Mouse (Mus musculus) CH12.LX (cell line): ENCODE measurements around the gene Aym1. TPM values are rescaled to one million over a fixed set of nuclear protein-coding genes. Genes with fewer than 3 reads are reported as not detected.

ENCODE experiments used
- DNase-seq: peaks from one replicate; pipeline ENCODE4 v3.0.0-alpha.2; 2013; ENCODE audit errors: extremely low read depth
- H3K27ac ChIP-seq: 2 replicates; pipeline ENCODE4 v1.5.1; 2012; ENCODE audit warnings: low read depth, mild to moderate bottlenecking, control low read depth, moderate library complexity; ENCODE audit not compliant: insufficient read depth
- H3K27me3 ChIP-seq: replicated peaks from 2 replicates; pipeline ENCODE3; 2012; ENCODE audit warnings: inconsistent platforms
- H3K36me3 ChIP-seq, 2 experiments: replicated peaks in 1 of 2; 2 replicates each; pipeline versions ENCODE3 to v1.6.1; 2012; ENCODE audit warnings: inconsistent platforms in 1 of 2, low read length in 1 of 2, mild to moderate bottlenecking in 1 of 2, mixed read lengths in 1 of 2, moderate library complexity in 1 of 2; ENCODE audit not compliant: control insufficient read depth in 1 of 2, insufficient read depth in 1 of 2
- H3K4me1 ChIP-seq, 2 experiments: 2 replicates each; pipeline ENCODE4 v1.6.1; 2012; ENCODE audit warnings: inconsistent platforms in 1 of 2, moderate library complexity in 1 of 2; ENCODE audit not compliant: insufficient read depth in 2 of 2, control insufficient read depth in 1 of 2
- H3K4me2 ChIP-seq: 2 replicates; pipeline ENCODE4 v1.6.1; 2012; ENCODE audit warnings: low read depth, mild to moderate bottlenecking, control low read depth; ENCODE audit not compliant: poor library complexity, insufficient read depth, severe bottlenecking
- H3K4me3 ChIP-seq, 3 experiments: fragments of 150-350 bp in 1 of 3; sonication (generic) in 1 of 3; replicated peaks in 1 of 3; 2 replicates each; pipeline versions ENCODE3 to v1.5.1; 2011 to 2012; ENCODE audit warnings: low read depth in 2 of 3, low read length in 2 of 3, mild to moderate bottlenecking in 2 of 3, moderate library complexity in 2 of 3, control low read depth in 1 of 3, improper control_type of control experiment in 1 of 3, inconsistent platforms in 1 of 3, mixed read lengths in 1 of 3; ENCODE audit not compliant: poor library complexity in 1 of 3
- H3K79me2 ChIP-seq: replicated peaks from 2 replicates; pipeline ENCODE4 v1.6.1; 2012; ENCODE audit warnings: mild to moderate bottlenecking, moderate library complexity; ENCODE audit not compliant: control insufficient read depth, poor library complexity, insufficient read depth, severe bottlenecking; ENCODE audit errors: extremely low read depth
- H3K9ac ChIP-seq: 2 replicates; pipeline ENCODE4 v1.6.1; 2012; ENCODE audit warnings: low read depth, mild to moderate bottlenecking, control low read depth, moderate library complexity; ENCODE audit not compliant: insufficient read depth
- H3K9me3 ChIP-seq: replicated peaks from 2 replicates; pipeline ENCODE3; 2012; ENCODE audit warnings: low read length, inconsistent platforms, mixed read lengths
- CTCF ChIP-seq, 2 experiments: IDR thresholded peaks in 1 of 2; conservative IDR thresholded peaks in 1 of 2; 2 replicates each; pipeline ENCODE4 v1.5.1; 2011 to 2012; ENCODE audit warnings: low read depth in 2 of 2, low read length in 2 of 2, improper control_type of control experiment in 1 of 2, inconsistent platforms in 1 of 2, mild to moderate bottlenecking in 1 of 2, moderate library complexity in 1 of 2
- EP300 ChIP-seq: IDR thresholded peaks from 2 replicates; pipeline ENCODE4 v1.6.1; 2011; ENCODE audit warnings: low read length, improper control_type of control experiment
- ETS1 ChIP-seq: conservative IDR thresholded peaks from 2 replicates; pipeline ENCODE4 v1.6.1; 2012; ENCODE audit warnings: low read depth, mild to moderate bottlenecking, inconsistent platforms, low read length, improper control_type of control experiment, moderate library complexity
- HCFC1 ChIP-seq: IDR thresholded peaks from 2 replicates; pipeline ENCODE4 v1.6.1; 2012; ENCODE audit warnings: low read depth, mild to moderate bottlenecking, inconsistent platforms, low read length, improper control_type of control experiment
- IRF4 ChIP-seq: IDR thresholded peaks from 2 replicates; pipeline ENCODE4 v1.6.1; 2014; ENCODE audit warnings: low read depth, mild to moderate bottlenecking, inconsistent platforms, low read length, improper control_type of control experiment
- JUN ChIP-seq: IDR thresholded peaks from 2 replicates; pipeline ENCODE4 v1.6.1; 2011; ENCODE audit warnings: low read depth, mild to moderate bottlenecking, low read length, improper control_type of control experiment, moderate library complexity; ENCODE audit not compliant: insufficient read depth
- MAZ ChIP-seq: IDR thresholded peaks from 2 replicates; pipeline ENCODE4 v1.6.1; 2012; ENCODE audit warnings: low read depth, mild to moderate bottlenecking, inconsistent platforms, low read length, improper control_type of control experiment, moderate library complexity
- MXI1 ChIP-seq: IDR thresholded peaks from 2 replicates; pipeline ENCODE4 v1.6.1; 2011; ENCODE audit warnings: mild to moderate bottlenecking, low read depth, low read length, improper control_type of control experiment
- MYC ChIP-seq: IDR thresholded peaks from 2 replicates; pipeline ENCODE4 v1.6.1; 2011; ENCODE audit warnings: low read depth, mild to moderate bottlenecking, improper control_type of control experiment, low read length
- NRF1 ChIP-seq: IDR thresholded peaks from 2 replicates; pipeline ENCODE4 v1.6.1; 2014; ENCODE audit warnings: low read depth, mild to moderate bottlenecking, inconsistent platforms, low read length, improper control_type of control experiment, moderate library complexity
- RAD21 ChIP-seq: IDR thresholded peaks from 2 replicates; pipeline ENCODE4 v1.6.1; 2011; ENCODE audit warnings: low read depth, mild to moderate bottlenecking, low read length, improper control_type of control experiment, moderate library complexity
- SIN3A ChIP-seq: IDR thresholded peaks from 2 replicates; pipeline ENCODE4 v1.6.1; 2012; ENCODE audit warnings: low read length, improper control_type of control experiment, inconsistent platforms
- UBTF ChIP-seq: IDR thresholded peaks from 2 replicates; pipeline ENCODE4 v1.6.1; 2012; ENCODE audit warnings: low read depth, mild to moderate bottlenecking, inconsistent platforms, low read length, improper control_type of control experiment, moderate library complexity
- USF1 ChIP-seq: IDR thresholded peaks from 2 replicates; pipeline ENCODE4 v1.6.1; 2014; ENCODE audit warnings: low read depth, mild to moderate bottlenecking, inconsistent platforms, low read length, improper control_type of control experiment
- USF2 ChIP-seq: conservative IDR thresholded peaks from 2 replicates; pipeline ENCODE4 v1.6.1; 2011; ENCODE audit warnings: low read depth, low read length, improper control_type of control experiment
- ZC3H11A ChIP-seq: IDR thresholded peaks from 2 replicates; pipeline ENCODE4 v1.6.1; 2012; ENCODE audit warnings: low read depth, mild to moderate bottlenecking, inconsistent platforms, low read length, improper control_type of control experiment
- ZNF384 ChIP-seq: IDR thresholded peaks from 2 replicates; pipeline ENCODE4 v1.6.1; 2012; ENCODE audit warnings: low read depth, low read length, improper control_type of control experiment, inconsistent platforms
- dilution Hi-C: fragments of 300-500 bp; cut with MboI; formaldehyde crosslinking; loops from 2 replicates; pipeline ENCODE4 v1.14.3; 2020; ENCODE audit warnings: low sequenced_read_pairs; ENCODE audit not compliant: extremely low pct_unique_long_range_greater_than_20kb, extremely low pct_ligation_motif_present
- in situ Hi-C: fragments of 300-500 bp; cut with MboI; formaldehyde crosslinking; loops from 3 replicates; pipeline ENCODE4 v1.14.3; 2019; ENCODE audit warnings: low sequenced_read_pairs, low pct_ligation_motif_present, low pct_unique_long_range_greater_than_20kb, mixed read lengths
- polyA plus RNA-seq: library from polyadenylated mRNA; unstranded; fragments of >175 nt; gene quantifications from 2 replicates; pipeline ENCODE4 v1.2.1, GENCODE M21; 2012; ENCODE audit warnings: low read depth; ENCODE audit not compliant: insufficient read length
- total RNA-seq, 2 experiments: library from RNA; depleted of rRNA; stranded (reverse); fragments of 300-350 nt in 1 of 2; fragments of >200 nt in 1 of 2; gene quantifications; 2 replicates each; pipeline ENCODE4 v1.2.3; 2012 to 2014

The Aym1 gene
- total and polyA plus RNA-seq, 3 experiments = not detected

GRCm38 (mm10) chr5:113374290-113374689, 17.2 kb downstream of the Aym1 start:
- peaks cover 39% of the 10 kb centered on the region for H3K27me3 ChIP-seq
- dilution Hi-C loops (no loop called here), in situ Hi-C loops (no loop called here)
- no peaks in the 10 kb centered on the region for H3K36me3 ChIP-seq
- no peak overlapping the region for H3K4me3 ChIP-seq
- no peak overlapping the region for H3K27ac ChIP-seq
- no peak for DNase-seq
- no peak for TF ChIP-seq SIN3A
- TF ChIP-seq NRF1 = no peak
- no peak for TF ChIP-seq UBTF
- TF ChIP-seq ETS1 = no peak
- no peak for TF ChIP-seq MXI1
- no peak for TF ChIP-seq EP300
- no peak for TF ChIP-seq MAZ
- no peak for TF ChIP-seq HCFC1
- TF ChIP-seq USF2 = no peak
- no peak for TF ChIP-seq USF1
- no peak for TF ChIP-seq ZNF384
- TF ChIP-seq IRF4 = no peak
- TF ChIP-seq ZC3H11A = no peak
- TF ChIP-seq, all 38 proteins: peak for 0
- Histone ChIP-seq H3K9ac (no peak overlapping the region), H3K4me2 (no peak overlapping the region), H3K4me1 (no peaks in the 10 kb centered on the region), H3K9me3 (peaks cover 6% of the 10 kb centered on the region), H3K79me2 (no peaks in the 10 kb centered on the region)

DNA sequence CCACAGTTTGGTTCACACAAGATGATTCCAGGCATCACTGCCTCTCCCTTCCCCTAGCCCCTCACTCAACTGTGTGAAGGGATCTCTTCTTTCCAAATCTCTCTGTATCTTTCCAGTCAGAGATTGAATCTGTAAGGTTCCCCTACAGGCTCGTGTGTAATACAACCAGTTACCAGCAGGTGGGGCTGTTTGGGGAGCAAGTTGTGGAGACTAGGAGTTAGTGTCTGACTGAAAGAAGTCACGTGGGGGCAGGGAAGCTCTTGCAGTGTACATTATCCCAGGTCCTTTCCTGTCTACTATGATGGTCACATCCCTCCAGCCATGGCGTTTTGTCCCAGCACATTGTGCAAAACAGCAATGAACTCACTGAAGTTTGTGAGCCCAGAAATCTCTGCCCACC, 18.7 kb downstream of the Aym1 start:
- TF ChIP-seq RAD21 = peak; percentile 2
- TF ChIP-seq ETS1 = no peak
- TF ChIP-seq CTCF (conservative IDR thresholded peaks at IDR 0.05 in 1 of 2, IDR thresholded peaks at IDR 0.05 in 1 of 2; ENCODE audit: low read depth in 2 of 2, low read length in 2 of 2) = peak; percentile 30 to 76
- TF ChIP-seq IRF4 = no peak
- TF ChIP-seq JUN = no peak
- TF ChIP-seq USF2 = 0 out of 2 replicates have a peak, but pooled peaks have one; percentile 6
- no peak for TF ChIP-seq MYC
- Histone ChIP-seq H3K79me2 (no peaks in the 10 kb centered on the region), H3K9ac (no peak overlapping the region), H3K27ac (no peak overlapping the region), H3K4me2 (no peak overlapping the region), H3K9me3 (peaks cover 6% of the 10 kb centered on the region), H3K36me3 (no peaks in the 10 kb centered on the region), H3K4me1 (no peaks in the 10 kb centered on the region), H3K27me3 (peaks cover 41% of the 10 kb centered on the region), H3K4me3 (no peak overlapping the region)
- DNase-seq = peak; percentile 29
- in situ Hi-C loops = no loop called here
- dilution Hi-C loops = no loop called here
